In the genomic region with DNA sequence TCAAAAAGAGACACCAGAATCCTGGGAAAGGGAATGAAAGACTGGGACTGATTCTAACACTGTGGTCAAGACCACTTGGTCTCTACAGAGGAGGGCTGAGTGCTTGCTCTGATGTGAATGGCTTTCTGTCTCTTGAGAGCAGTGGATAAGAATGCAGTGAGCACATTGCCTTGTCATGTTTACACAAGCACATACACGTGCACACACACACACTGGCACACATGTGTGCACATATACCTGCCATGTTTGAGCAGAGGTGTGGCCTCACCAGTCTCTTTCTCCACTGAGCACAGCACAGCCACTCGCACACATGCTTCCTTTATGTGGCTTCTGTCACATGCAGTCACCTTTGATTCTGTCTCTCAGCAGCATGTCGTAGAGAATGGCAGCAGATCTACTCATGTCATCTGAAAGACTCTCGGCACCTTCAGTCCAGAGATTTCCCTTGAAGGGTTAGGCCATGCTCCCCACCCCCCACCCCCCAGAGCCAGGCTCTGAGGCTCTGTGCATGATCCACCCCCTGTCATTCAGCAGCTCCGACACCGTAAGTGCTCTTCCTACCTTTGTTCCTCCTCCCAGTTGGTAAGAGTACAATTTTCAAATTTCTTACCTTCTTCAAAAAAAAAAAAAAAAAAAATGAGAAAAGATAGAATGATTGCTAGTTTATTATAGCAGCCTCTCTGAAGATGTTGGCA, we compare ENCODE assay signal across 16 mouse cellular contexts.
DNase-seq lines count a peak whose midpoint lies in the region; ATAC-seq and TF ChIP-seq lines count a peak whose summit lies in the region.
"Had no signal": no experiment of that assay in that cellular context is flagged by ENCODE, and none has a peak within 500 bp of the region (broad histone marks: within the 10 kb centered on the region; RNA-seq: fewer than 3 reads in every experiment).

No protein-coding gene starts in this region.

- DNase-seq in thymus, postnatal 0 days (ENCODE audit: low spot score) = peak; percentile 22
- DNase-seq in thymus, postnatal 10 days (ENCODE audit: low spot score in 2 of 2) = no peak
- no peak for DNase-seq in midbrain, embryonic 14.5 days
- no peak for DNase-seq in ovary, adult 18-20 months (ENCODE audit: low spot score)
- DNase-seq: cerebellum, adult 2 months; gastrocnemius, postnatal 14 days; heart, postnatal 14 days; kidney, adult 11 months; kidney, postnatal 25 days; liver; lung, adult 2 months; right cerebral cortex, adult 18-20 months; thymus, postnatal 4 days had no signal

- no peak overlapping the region for H3K9ac ChIP-seq in intestine, embryonic 15.5 days
- H3K9ac ChIP-seq in intestine, postnatal 0 days (ENCODE audit: low read depth, low read length) = no peak overlapping the region
- no peak overlapping the region for H3K9ac ChIP-seq in midbrain, embryonic 14.5 days (replicated peaks; ENCODE audit: low read length)

- ATAC-seq in intestine, embryonic 15.5 days = 0 out of 2 replicates have a peak, but pooled peaks have one; percentile 28
- no peak for ATAC-seq in intestine, postnatal 0 days
- no peak for ATAC-seq in midbrain, embryonic 14.5 days (ENCODE audit: low FRiP score, low TSS enrichment)
- ATAC-seq in cerebellum, adult (ENCODE audit: insufficient number of reproducible peaks, low FRiP score, low TSS enrichment) = no peak

- H3K4me1 ChIP-seq in intestine, embryonic 15.5 days (replicated peaks) = no peaks in the 10 kb centered on the region
- H3K4me1 ChIP-seq in intestine, postnatal 0 days (replicated peaks; ENCODE audit: control insufficient read depth, insufficient read depth, low read length) = no peaks in the 10 kb centered on the region
- H3K4me1 ChIP-seq in midbrain, embryonic 14.5 days (ENCODE audit: control insufficient read depth, insufficient read depth, low read length) = peaks cover 12% of the 10 kb centered on the region; the same call in 1 of the 2 replicates

- no peak overlapping the region for H3K27ac ChIP-seq in intestine, embryonic 15.5 days
- H3K27ac ChIP-seq in intestine, postnatal 0 days (ENCODE audit: low read depth, low read length) = no peak overlapping the region
- H3K27ac ChIP-seq in midbrain, embryonic 14.5 days (replicated peaks; ENCODE audit: low read depth, low read length) = peak overlapping the region; percentile 63; the same call in 1 of the 2 replicates

- WGBS in intestine, embryonic 15.5 days = 63% methylated on average over 6 of the region's 6 CpGs
- 74% methylated on average over 6 of the region's 6 CpGs for WGBS in intestine, postnatal 0 days
- 61% methylated on average over 6 of the region's 6 CpGs for WGBS in midbrain, embryonic 14.5 days

- no peak overlapping the region for H3K4me3 ChIP-seq in intestine, embryonic 15.5 days (replicated peaks)
- no peak overlapping the region for H3K4me3 ChIP-seq in intestine, postnatal 0 days (ENCODE audit: low read depth, low read length)
- no peak overlapping the region for H3K4me3 ChIP-seq in midbrain, embryonic 14.5 days (replicated peaks; ENCODE audit: low read depth, low read length)

- no peaks in the 10 kb centered on the region for H3K27me3 ChIP-seq in intestine, embryonic 15.5 days (replicated peaks)
- H3K27me3 ChIP-seq in intestine, postnatal 0 days (replicated peaks; ENCODE audit: control insufficient read depth, insufficient read depth, low read length) = no peaks in the 10 kb centered on the region
- H3K27me3 ChIP-seq in midbrain, embryonic 14.5 days (ENCODE audit: control insufficient read depth, insufficient read depth, low read length) = no peaks in the 10 kb centered on the region

- TF ChIP-seq CTCF in intestine, postnatal 0 days (IDR thresholded peaks at IDR 0.05; ENCODE audit: low read depth) = no peak

- H3K9me3 ChIP-seq in intestine, embryonic 15.5 days = no peaks in the 10 kb centered on the region
- no peaks in the 10 kb centered on the region for H3K9me3 ChIP-seq in intestine, postnatal 0 days (ENCODE audit: control insufficient read depth)
- H3K9me3 ChIP-seq in midbrain, embryonic 14.5 days (ENCODE audit: control insufficient read depth, low read length) = no peaks in the 10 kb centered on the region

- H3K4me2 ChIP-seq in intestine, embryonic 15.5 days (replicated peaks) = no peak overlapping the region
- H3K4me2 ChIP-seq in intestine, postnatal 0 days (replicated peaks; ENCODE audit: low read depth) = no peak overlapping the region
- H3K4me2 ChIP-seq in midbrain, embryonic 14.5 days (ENCODE audit: low read length) = no peak overlapping the region

- H3K36me3 ChIP-seq in intestine, embryonic 15.5 days = no peaks in the 10 kb centered on the region
- no peaks in the 10 kb centered on the region for H3K36me3 ChIP-seq in intestine, postnatal 0 days (ENCODE audit: control insufficient read depth, insufficient read depth)
- no peaks in the 10 kb centered on the region for H3K36me3 ChIP-seq in midbrain, embryonic 14.5 days (ENCODE audit: control insufficient read depth, insufficient read depth, low read length)
